Mouse (Mus musculus): ENCODE data around the gene Cnpy1. TPM values are rescaled to one million over a fixed set of nuclear protein-coding genes. Genes with fewer than 3 reads are reported as not detected.

Cnpy1 gene
- polyA plus RNA-seq, 1 experiment from 2014 or later, result 34.3 TPM

GRCm38 (mm10) chr5:28167611-28168252 is 77.9 kb downstream of the Cnpy1 start:
- WGBS, result 1% methylated on average over 29 of the region's 29 CpGs
- H3K4me1 ChIP-seq (ENCODE audit: control insufficient read depth, insufficient read depth, low read length), result peaks cover 11% of the 10 kb centered on the region
- no peak for ATAC-seq
- no peaks in the 10 kb centered on the region for H3K36me3 ChIP-seq (ENCODE audit: control insufficient read depth, insufficient read depth, low read length)
- H3K27me3 ChIP-seq (ENCODE audit: control insufficient read depth, insufficient read depth, low read depth, low read length), result peaks cover 16% of the 10 kb centered on the region
- H3K9me3 ChIP-seq (replicated peaks; ENCODE audit: control insufficient read depth, low read length, poor library complexity, severe bottlenecking), result no peaks in the 10 kb centered on the region
- H3K4me3 ChIP-seq (ENCODE audit: low read depth, low read length), result peak overlapping the region; percentile 67
- peak overlapping the region; percentile 91 for H3K27ac ChIP-seq (ENCODE audit: low read length)
- H3K4me2 ChIP-seq (ENCODE audit: low read length), result peak overlapping the region; percentile 74
- H3K9ac ChIP-seq (ENCODE audit: low read depth, low read length), result peak overlapping the region; percentile 78

DNA sequence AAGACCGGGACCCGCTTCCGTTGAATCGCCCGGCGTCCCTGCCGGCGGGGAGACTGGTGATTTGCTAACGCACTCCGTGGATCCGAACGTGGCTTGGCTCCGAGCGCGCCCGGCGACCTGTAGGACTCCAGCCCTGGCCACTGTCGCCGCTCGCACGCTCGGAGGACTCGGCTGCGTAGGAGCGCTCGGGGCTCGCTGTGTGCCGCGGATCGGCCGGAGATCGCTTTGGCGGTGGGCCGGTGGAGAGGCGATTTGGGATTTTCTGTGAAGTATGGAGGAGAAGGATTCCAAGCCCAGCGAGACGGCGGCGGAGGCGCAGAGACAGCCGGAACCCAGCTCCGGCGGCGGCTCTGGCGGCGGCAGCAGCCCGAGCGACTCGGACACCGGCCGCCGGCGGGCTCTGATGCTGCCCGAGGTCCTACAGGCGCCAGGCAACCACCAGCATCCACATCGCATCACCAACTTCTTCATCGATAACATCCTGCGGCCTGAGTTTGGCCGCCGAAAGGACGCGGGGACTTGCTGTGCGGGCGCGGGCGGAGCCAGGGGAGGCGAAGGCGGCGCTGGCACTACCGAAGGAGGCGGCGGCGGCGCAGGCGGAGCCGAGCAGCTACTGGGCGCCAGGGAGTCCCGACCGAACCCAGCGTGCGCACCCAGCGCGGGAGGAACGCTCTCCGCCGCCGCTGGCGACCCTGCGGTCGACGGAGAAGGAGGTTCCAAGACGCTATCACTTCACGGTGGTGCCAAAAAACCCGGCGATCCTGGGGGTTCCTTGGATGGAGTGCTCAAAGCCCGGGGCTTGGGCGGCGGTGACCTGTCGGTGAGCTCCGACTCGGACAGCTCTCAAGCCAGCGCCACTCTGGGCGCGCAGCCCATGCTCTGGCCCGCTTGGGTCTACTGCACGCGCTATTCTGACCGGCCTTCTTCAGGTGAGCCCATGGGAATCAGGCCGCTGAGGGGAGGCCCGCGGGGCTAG is 79.1 kb downstream of the Cnpy1 start:
- no peak for ATAC-seq
- 0% methylated on average over 111 of the region's 111 CpGs for WGBS

GRCm38 (mm10) chr5:28165358-28166255 is 80.0 kb downstream of the Cnpy1 start, which contains the start of gene En2:
TSS of gene En2 (plus strand) at chr5:28165694.
- 0% methylated on average over 81 of the region's 113 CpGs for WGBS
- Histone ChIP-seq H3K9me3 (replicated peaks; ENCODE audit: control insufficient read depth, low read length, poor library complexity, severe bottlenecking) (no peaks in the 10 kb centered on the region), H3K36me3 (ENCODE audit: control insufficient read depth, insufficient read depth, low read length) (no peaks in the 10 kb centered on the region), H3K4me1 (ENCODE audit: control insufficient read depth, insufficient read depth, low read length) (peaks cover 11% of the 10 kb centered on the region), H3K4me3 (ENCODE audit: low read depth, low read length) (peak within 1 kb of the TSS; percentile 67), H3K4me2 (ENCODE audit: low read length) (peak within 1 kb of the TSS; percentile 74), H3K27me3 (ENCODE audit: control insufficient read depth, insufficient read depth, low read depth, low read length) (peaks cover 24% of the 10 kb centered on the region), H3K9ac (ENCODE audit: low read depth, low read length) (peak within 1 kb of the TSS; percentile 78), H3K27ac (ENCODE audit: low read length) (peak within 1 kb of the TSS; percentile 91)
- ATAC-seq, result peak; percentile 86

More for the DNA sequence above, 79.1 kb downstream of the Cnpy1 start:
- Histone ChIP-seq H3K27me3 (ENCODE audit: control insufficient read depth, insufficient read depth, low read depth, low read length) (peaks cover 16% of the 10 kb centered on the region), H3K9ac (ENCODE audit: low read depth, low read length) (peak overlapping the region; percentile 78), H3K4me3 (ENCODE audit: low read depth, low read length) (peak overlapping the region; percentile 67), H3K36me3 (ENCODE audit: control insufficient read depth, insufficient read depth, low read length) (no peaks in the 10 kb centered on the region), H3K27ac (ENCODE audit: low read length) (peak overlapping the region; percentile 91), H3K9me3 (replicated peaks; ENCODE audit: control insufficient read depth, low read length, poor library complexity, severe bottlenecking) (no peaks in the 10 kb centered on the region), H3K4me2 (ENCODE audit: low read length) (peak overlapping the region; percentile 74), H3K4me1 (ENCODE audit: control insufficient read depth, insufficient read depth, low read length) (peaks cover 11% of the 10 kb centered on the region)

DNA sequence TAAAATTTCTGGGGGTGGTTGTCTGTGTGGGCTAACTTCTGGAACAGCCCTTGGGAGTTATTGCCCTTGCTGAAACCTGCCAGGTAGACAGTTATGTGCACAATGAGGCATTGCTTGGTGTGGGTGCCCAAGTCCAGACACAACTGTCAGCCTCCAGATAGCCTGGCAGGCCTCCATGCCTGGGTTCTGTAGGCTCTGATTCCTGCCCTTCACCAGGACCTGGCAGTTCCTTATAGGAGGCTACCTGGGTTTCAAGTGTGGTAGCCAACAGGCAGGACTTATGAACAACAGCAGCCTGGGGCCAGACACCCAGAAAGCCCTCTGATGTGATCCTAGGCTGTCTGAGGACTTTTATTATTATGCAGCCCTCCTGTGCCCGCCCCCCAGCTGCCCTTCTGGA is 81.7 kb downstream of the Cnpy1 start:
- no peaks in the 10 kb centered on the region for H3K9me3 ChIP-seq (replicated peaks; ENCODE audit: control insufficient read depth, low read length, poor library complexity, severe bottlenecking)
- ATAC-seq, result no peak
- WGBS, result 5% methylated on average over 1 of the region's 1 CpGs
- H3K9ac ChIP-seq (ENCODE audit: low read depth, low read length), result no peak overlapping the region
- H3K4me3 ChIP-seq (ENCODE audit: low read depth, low read length), result no peak overlapping the region
- no peak overlapping the region for H3K27ac ChIP-seq (ENCODE audit: low read length)
- no peak overlapping the region for H3K4me2 ChIP-seq (ENCODE audit: low read length)
- no peaks in the 10 kb centered on the region for H3K36me3 ChIP-seq (ENCODE audit: control insufficient read depth, insufficient read depth, low read length)
- peaks cover 11% of the 10 kb centered on the region for H3K4me1 ChIP-seq (ENCODE audit: control insufficient read depth, insufficient read depth, low read length)
- peaks cover 35% of the 10 kb centered on the region for H3K27me3 ChIP-seq (ENCODE audit: control insufficient read depth, insufficient read depth, low read depth, low read length)

- WGBS, result under 1% methylated on average over 24 of the region's 24 CpGs
- Histone ChIP-seq H3K9ac (ENCODE audit: low read depth, low read length) (peak overlapping the region; percentile 50), H3K27me3 (ENCODE audit: control insufficient read depth, insufficient read depth, low read depth, low read length) (peaks cover 46% of the 10 kb centered on the region), H3K9me3 (replicated peaks; ENCODE audit: control insufficient read depth, low read length, poor library complexity, severe bottlenecking) (no peaks in the 10 kb centered on the region), H3K4me1 (ENCODE audit: control insufficient read depth, insufficient read depth, low read length) (peaks cover 17% of the 10 kb centered on the region), H3K4me3 (ENCODE audit: low read depth, low read length) (peak overlapping the region; percentile 16; the same call in 1 of the 2 replicates), H3K27ac (ENCODE audit: low read length) (peak overlapping the region; percentile 11; the same call in 1 of the 2 replicates), H3K4me2 (ENCODE audit: low read length) (peak overlapping the region; percentile 48), H3K36me3 (ENCODE audit: control insufficient read depth, insufficient read depth, low read length) (no peaks in the 10 kb centered on the region)
- ATAC-seq, result no peak
Observed at GRCm38 (mm10) chr5:28161938-28162402, 83.6 kb downstream of the Cnpy1 start.

- H3K9ac ChIP-seq (ENCODE audit: low read depth, low read length), result peak overlapping the region; percentile 50
- H3K9me3 ChIP-seq (replicated peaks; ENCODE audit: control insufficient read depth, low read length, poor library complexity, severe bottlenecking), result no peaks in the 10 kb centered on the region
- H3K4me2 ChIP-seq (ENCODE audit: low read length), result peak overlapping the region; percentile 48
- peak overlapping the region; percentile 16; the same call in 1 of the 2 replicates for H3K4me3 ChIP-seq (ENCODE audit: low read depth, low read length)
- no peak for ATAC-seq
- H3K27ac ChIP-seq (ENCODE audit: low read length), result peak overlapping the region; percentile 11; the same call in 1 of the 2 replicates
- H3K4me1 ChIP-seq (ENCODE audit: control insufficient read depth, insufficient read depth, low read length), result peaks cover 15% of the 10 kb centered on the region
- H3K27me3 ChIP-seq (ENCODE audit: control insufficient read depth, insufficient read depth, low read depth, low read length), result peaks cover 51% of the 10 kb centered on the region
- no peaks in the 10 kb centered on the region for H3K36me3 ChIP-seq (ENCODE audit: control insufficient read depth, insufficient read depth, low read length)
- 9% methylated on average over 20 of the region's 20 CpGs for WGBS
Observed at GRCm38 (mm10) chr5:28161383-28161937, 84.1 kb downstream of the Cnpy1 start.

DNA sequence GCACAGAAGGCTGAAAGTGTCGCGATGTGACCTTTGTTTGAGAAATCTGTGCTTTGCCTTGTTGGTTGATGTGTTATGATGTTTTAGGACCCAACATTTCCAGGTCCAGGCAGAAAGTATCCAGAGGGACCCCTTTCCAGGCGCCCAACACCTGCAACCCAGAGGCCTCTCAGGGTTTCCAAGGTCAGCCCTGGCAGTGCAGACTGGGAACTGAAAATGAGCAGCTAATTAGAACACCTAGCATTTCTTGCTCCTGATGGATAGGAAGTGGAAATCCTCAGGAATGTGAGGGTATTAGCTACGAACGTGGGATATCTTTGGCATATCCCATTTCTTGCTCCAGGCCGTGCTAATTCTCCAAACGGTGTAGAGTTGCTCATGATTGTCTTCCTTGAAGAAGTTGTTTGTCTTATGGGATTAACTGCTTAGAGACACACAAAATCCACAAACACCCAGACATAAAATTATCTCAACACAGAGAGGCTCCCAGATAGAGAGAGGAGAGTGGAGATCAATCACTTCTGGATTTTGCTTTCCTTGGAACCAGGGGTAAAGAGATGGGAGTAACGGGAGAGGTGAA is 85.6 kb downstream of the Cnpy1 start:
- H3K27me3 ChIP-seq (ENCODE audit: control insufficient read depth, insufficient read depth, low read depth, low read length), result peaks cover 53% of the 10 kb centered on the region
- H3K4me1 ChIP-seq (ENCODE audit: control insufficient read depth, insufficient read depth, low read length), result peaks cover 6% of the 10 kb centered on the region
- no peaks in the 10 kb centered on the region for H3K36me3 ChIP-seq (ENCODE audit: control insufficient read depth, insufficient read depth, low read length)
- no peak for ATAC-seq
- no peak overlapping the region for H3K4me3 ChIP-seq (ENCODE audit: low read depth, low read length)
- H3K27ac ChIP-seq (ENCODE audit: low read length), result no peak overlapping the region
- no peak overlapping the region for H3K9ac ChIP-seq (ENCODE audit: low read depth, low read length)
- no peak overlapping the region for H3K4me2 ChIP-seq (ENCODE audit: low read length)
- 17% methylated on average over 8 of the region's 8 CpGs for WGBS
- H3K9me3 ChIP-seq (replicated peaks; ENCODE audit: control insufficient read depth, low read length, poor library complexity, severe bottlenecking), result no peaks in the 10 kb centered on the region

DNA sequence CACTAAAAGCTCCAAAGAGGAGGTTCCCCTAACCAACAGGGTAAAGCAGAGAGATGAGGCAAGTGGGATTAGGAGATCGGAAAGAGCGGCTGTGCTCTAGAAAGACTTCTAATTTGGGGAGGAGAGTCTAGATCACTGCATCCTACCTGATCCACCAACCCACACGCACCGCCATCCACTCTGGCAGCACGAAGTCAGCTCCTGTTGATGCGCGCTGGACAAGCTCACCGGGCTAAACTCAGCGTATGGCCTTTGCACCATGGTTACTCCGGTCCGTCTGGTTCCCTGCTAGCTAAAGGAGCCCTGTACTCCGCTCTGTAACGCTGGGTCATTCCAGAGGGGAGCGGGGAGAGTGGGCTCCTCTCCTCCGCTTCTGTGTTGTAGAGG is 86.5 kb downstream of the Cnpy1 start:
- H3K9me3 ChIP-seq (replicated peaks; ENCODE audit: control insufficient read depth, low read length, poor library complexity, severe bottlenecking), result no peaks in the 10 kb centered on the region
- peaks cover 6% of the 10 kb centered on the region for H3K4me1 ChIP-seq (ENCODE audit: control insufficient read depth, insufficient read depth, low read length)
- peak overlapping the region; percentile 51 for H3K4me2 ChIP-seq (ENCODE audit: low read length)
- H3K9ac ChIP-seq (ENCODE audit: low read depth, low read length), result no peak overlapping the region
- peak overlapping the region; percentile 15; the same call in 1 of the 2 replicates for H3K27ac ChIP-seq (ENCODE audit: low read length)
- WGBS, result 5% methylated on average over 15 of the region's 15 CpGs
- H3K4me3 ChIP-seq (ENCODE audit: low read depth, low read length), result no peak overlapping the region
- no peaks in the 10 kb centered on the region for H3K36me3 ChIP-seq (ENCODE audit: control insufficient read depth, insufficient read depth, low read length)
- ATAC-seq, result peak; percentile 37
- H3K27me3 ChIP-seq (ENCODE audit: control insufficient read depth, insufficient read depth, low read depth, low read length), result peaks cover 53% of the 10 kb centered on the region

Data from midbrain, embryonic 16.5 days (tissue).